Mouse (Mus musculus) heart, embryonic 15.5 days (tissue): ENCODE measurements at regions not wholly inside any gene's neighbourhood (a gene's known extent, or its start where the extent isn't known, plus 50 kb on each side); places are given as distances from the start of the nearest gene placed in this dataset.

Experiments used
- ATAC-seq: fragments of 200-750 bp; cut with Nextera tagmentation; replicated peaks from 2 replicates; pipeline ENCODE4 v1.8.0; 2017; ENCODE audit warnings: low read depth, moderate TSS enrichment; ENCODE audit not compliant: insufficient number of reproducible peaks, insufficient read depth, low FRiP score
- H3K27ac ChIP-seq: fragments of 300-500 bp; sonication (generic); 2 replicates; pipeline ENCODE4 v1.5.1; 2015; ENCODE audit warnings: mild to moderate bottlenecking, inconsistent platforms
- H3K27me3 ChIP-seq: fragments of 300-500 bp; sonication (generic); 2 replicates; pipeline ENCODE4 v1.6.1; 2015; ENCODE audit warnings: inconsistent platforms
- H3K36me3 ChIP-seq: fragments of 300-500 bp; sonication (generic); 2 replicates; pipeline ENCODE4 v1.6.1; 2015; ENCODE audit warnings: mild to moderate bottlenecking, inconsistent platforms
- H3K4me1 ChIP-seq: fragments of 300-500 bp; sonication (generic); replicated peaks from 2 replicates; pipeline ENCODE4 v1.6.1; 2015; ENCODE audit warnings: inconsistent platforms
- H3K4me2 ChIP-seq: fragments of 300-500 bp; sonication (generic); 2 replicates; pipeline ENCODE4 v1.6.1; 2015; ENCODE audit warnings: inconsistent platforms, mild to moderate bottlenecking, moderate library complexity
- H3K4me3 ChIP-seq: fragments of 300-500 bp; sonication (generic); 2 replicates; pipeline ENCODE4 v1.5.1; 2015; ENCODE audit warnings: mild to moderate bottlenecking, inconsistent platforms
- H3K9ac ChIP-seq: fragments of 300-500 bp; sonication (generic); 2 replicates; pipeline ENCODE4 v1.6.1; 2015; ENCODE audit warnings: mild to moderate bottlenecking, inconsistent platforms
- H3K9me3 ChIP-seq: fragments of 300-500 bp; sonication (generic); replicated peaks from 2 replicates; pipeline ENCODE4 v1.6.1; 2016; ENCODE audit warnings: inconsistent platforms
- WGBS: fragments of 180-500 bp; shearing (Covaris S2); methylation state at CpG from one replicate; pipeline ENCODE4 v1.1.7; 2015; ENCODE audit warnings: mixed read lengths; 5-methylcytosine and 5-hydroxymethylcytosine counted together

- WGBS = 72% methylated on average over 2 of the region's 2 CpGs
- no peak for ATAC-seq
- Histone ChIP-seq H3K27ac (no peak overlapping the region), H3K27me3 (no peaks in the 10 kb centered on the region), H3K9me3 (no peaks in the 10 kb centered on the region), H3K9ac (no peak overlapping the region), H3K4me2 (no peak overlapping the region), H3K36me3 (no peaks in the 10 kb centered on the region), H3K4me1 (peaks cover 8% of the 10 kb centered on the region), H3K4me3 (no peak overlapping the region)
Measured at GRCm38 (mm10) chr13:64007688-64008087, 81.3 kb downstream of the Hsd17b3 start.

- Histone ChIP-seq H3K27ac (no peak overlapping the region), H3K4me2 (no peak overlapping the region), H3K27me3 (no peaks in the 10 kb centered on the region; the same call in 1 of the 2 replicates), H3K4me3 (no peak overlapping the region), H3K9me3 (no peaks in the 10 kb centered on the region), H3K9ac (no peak overlapping the region), H3K36me3 (no peaks in the 10 kb centered on the region), H3K4me1 (peaks cover 10% of the 10 kb centered on the region)
- WGBS = 19% methylated on average over 6 of the region's 6 CpGs
- ATAC-seq = no peak
Measured at GRCm38 (mm10) chr13:64002945-64003459, 86.0 kb downstream of the Hsd17b3 start.

GRCm38 (mm10) chr13:64000303-64000702, 88.7 kb downstream of the Hsd17b3 start:
- no peak overlapping the region for H3K4me2 ChIP-seq
- H3K27me3 ChIP-seq = no peaks in the 10 kb centered on the region; the same call in 1 of the 2 replicates
- H3K9ac ChIP-seq = no peak overlapping the region
- no peak overlapping the region for H3K27ac ChIP-seq
- H3K9me3 ChIP-seq = no peaks in the 10 kb centered on the region
- no peak for ATAC-seq
- peaks cover 7% of the 10 kb centered on the region for H3K4me1 ChIP-seq
- no peaks in the 10 kb centered on the region for H3K36me3 ChIP-seq
- no peak overlapping the region for H3K4me3 ChIP-seq
- 39% methylated on average over 6 of the region's 6 CpGs for WGBS

- Histone ChIP-seq H3K9me3 (no peaks in the 10 kb centered on the region), H3K9ac (no peak overlapping the region), H3K27ac (no peak overlapping the region), H3K4me1 (peaks cover 7% of the 10 kb centered on the region), H3K27me3 (no peaks in the 10 kb centered on the region; the same call in 1 of the 2 replicates), H3K4me2 (no peak overlapping the region), H3K36me3 (no peaks in the 10 kb centered on the region), H3K4me3 (no peak overlapping the region)
- ATAC-seq = no peak
- WGBS = 31% methylated on average over 10 of the region's 10 CpGs
Measured at GRCm38 (mm10) chr13:63998647-63999046, 90.4 kb downstream of the Hsd17b3 start.

- WGBS = 61% methylated on average over 12 of the region's 12 CpGs
- ATAC-seq = no peak; the same call in 1 of the 2 replicates
- no peak overlapping the region for H3K4me2 ChIP-seq
- no peak overlapping the region for H3K4me3 ChIP-seq
- no peak overlapping the region for H3K27ac ChIP-seq
- no peaks in the 10 kb centered on the region for H3K9me3 ChIP-seq
- H3K4me1 ChIP-seq = peaks cover 7% of the 10 kb centered on the region; the same call in 1 of the 2 replicates
- no peaks in the 10 kb centered on the region for H3K27me3 ChIP-seq
- no peaks in the 10 kb centered on the region for H3K36me3 ChIP-seq
- H3K9ac ChIP-seq = no peak overlapping the region
Measured at GRCm38 (mm10) chr13:63993857-63994477, 95.1 kb downstream of the Hsd17b3 start.

GRCm38 (mm10) chr13:63992989-63993388, 96.0 kb downstream of the Hsd17b3 start:
- Histone ChIP-seq H3K27me3 (no peaks in the 10 kb centered on the region), H3K4me1 (0 out of 2 replicates have a peak, but pooled peaks cover 5% of the 10 kb centered on the region), H3K36me3 (no peaks in the 10 kb centered on the region), H3K9ac (no peak overlapping the region), H3K4me2 (no peak overlapping the region), H3K4me3 (no peak overlapping the region), H3K27ac (no peak overlapping the region), H3K9me3 (no peaks in the 10 kb centered on the region)
- ATAC-seq = no peak
- 48% methylated on average over 1 of the region's 1 CpGs for WGBS

- no peaks in the 10 kb centered on the region for H3K9me3 ChIP-seq
- no peak overlapping the region for H3K9ac ChIP-seq
- no peak for ATAC-seq
- peak overlapping the region; percentile 31; the same call in 1 of the 2 replicates for H3K27ac ChIP-seq
- WGBS = 25% methylated on average over 8 of the region's 8 CpGs
- H3K4me3 ChIP-seq = no peak overlapping the region
- H3K4me1 ChIP-seq = peaks cover 20% of the 10 kb centered on the region
- H3K4me2 ChIP-seq = no peak overlapping the region
- no peaks in the 10 kb centered on the region for H3K36me3 ChIP-seq
- no peaks in the 10 kb centered on the region for H3K27me3 ChIP-seq
Measured at GRCm38 (mm10) chr13:63990480-63990958, 98.5 kb downstream of the Hsd17b3 start.

- Histone ChIP-seq H3K4me3 (no peak overlapping the region), H3K36me3 (no peaks in the 10 kb centered on the region), H3K27ac (no peak overlapping the region), H3K9me3 (no peaks in the 10 kb centered on the region), H3K9ac (no peak overlapping the region), H3K4me1 (peaks cover 22% of the 10 kb centered on the region), H3K27me3 (no peaks in the 10 kb centered on the region), H3K4me2 (no peak overlapping the region)
- 48% methylated on average over 2 of the region's 2 CpGs for WGBS
- no peak for ATAC-seq
Measured at GRCm38 (mm10) chr13:63989769-63990168, 99.3 kb downstream of the Hsd17b3 start.

- H3K9ac ChIP-seq = no peak overlapping the region
- peaks cover 29% of the 10 kb centered on the region for H3K4me1 ChIP-seq
- no peak overlapping the region for H3K4me3 ChIP-seq
- H3K36me3 ChIP-seq = no peaks in the 10 kb centered on the region
- no peak overlapping the region for H3K4me2 ChIP-seq
- H3K9me3 ChIP-seq = no peaks in the 10 kb centered on the region
- no peaks in the 10 kb centered on the region for H3K27me3 ChIP-seq
- ATAC-seq = no peak
- no peak overlapping the region for H3K27ac ChIP-seq
- 77% methylated on average over 4 of the region's 4 CpGs for WGBS
Measured at GRCm38 (mm10) chr13:63988263-63988662, 100.8 kb downstream of the Hsd17b3 start.

GRCm38 (mm10) chr13:63986681-63987080, 102.3 kb downstream of the Hsd17b3 start:
- WGBS = 39% methylated on average over 5 of the region's 5 CpGs
- Histone ChIP-seq H3K27me3 (no peaks in the 10 kb centered on the region), H3K9ac (no peak overlapping the region), H3K27ac (no peak overlapping the region), H3K4me1 (peaks cover 29% of the 10 kb centered on the region), H3K4me2 (no peak overlapping the region), H3K9me3 (no peaks in the 10 kb centered on the region), H3K4me3 (no peak overlapping the region), H3K36me3 (no peaks in the 10 kb centered on the region)
- ATAC-seq = no peak

GRCm38 (mm10) chr13:63985590-63985989, 103.4 kb downstream of the Hsd17b3 start:
- 35% methylated on average over 4 of the region's 4 CpGs for WGBS
- no peak for ATAC-seq
- no peak overlapping the region for H3K27ac ChIP-seq

GRCm38 (mm10) chr13:63985086-63985485, 103.9 kb downstream of the Hsd17b3 start:
- Histone ChIP-seq H3K27me3 (no peaks in the 10 kb centered on the region), H3K4me3 (no peak overlapping the region), H3K9me3 (no peaks in the 10 kb centered on the region), H3K4me2 (no peak overlapping the region), H3K27ac (no peak overlapping the region), H3K9ac (no peak overlapping the region), H3K4me1 (peaks cover 27% of the 10 kb centered on the region), H3K36me3 (no peaks in the 10 kb centered on the region)
- 61% methylated on average over 5 of the region's 5 CpGs for WGBS
- no peak for ATAC-seq

More at GRCm38 (mm10) chr13:63985590-63985989, 103.4 kb downstream of the Hsd17b3 start:
- no peaks in the 10 kb centered on the region for H3K9me3 ChIP-seq
- peaks cover 28% of the 10 kb centered on the region for H3K4me1 ChIP-seq
- H3K9ac ChIP-seq = no peak overlapping the region
- H3K4me3 ChIP-seq = no peak overlapping the region
- H3K4me2 ChIP-seq = no peak overlapping the region
- H3K36me3 ChIP-seq = no peaks in the 10 kb centered on the region
- no peaks in the 10 kb centered on the region for H3K27me3 ChIP-seq
